Mouse (Mus musculus) stomach, embryonic 14.5 days (tissue): ENCODE data around the gene Zfp992. TPM values are rescaled to one million over a fixed set of nuclear protein-coding genes. Genes with fewer than 3 reads are reported as not detected.
"Not testable (repeated sequence)": the region's sequence is repeated elsewhere in the genome, so short reads cannot be mapped to it uniquely, and the experiment has no call there.

Source experiments
- ATAC-seq: fragments of 200-750 bp; cut with Nextera tagmentation; 2 replicates; pipeline ENCODE4 v1.8.0; 2017; ENCODE audit warnings: low read depth, moderate TSS enrichment; ENCODE audit not compliant: insufficient number of reproducible peaks, insufficient read depth, low FRiP score
- H3K27ac ChIP-seq: fragments of 300-500 bp; sonication (generic); 2 replicates; pipeline ENCODE4 v1.5.1; 2014; ENCODE audit warnings: mild to moderate bottlenecking, low read length, moderate library complexity, mixed read lengths
- H3K27me3 ChIP-seq: fragments of 300-500 bp; sonication (generic); 2 replicates; pipeline ENCODE4 v1.6.1; 2014; ENCODE audit warnings: low read length, control low read depth, mixed read lengths; ENCODE audit not compliant: control insufficient read depth, insufficient read depth
- H3K36me3 ChIP-seq: fragments of 300-500 bp; sonication (generic); 2 replicates; pipeline ENCODE4 v1.6.1; 2014; ENCODE audit warnings: mild to moderate bottlenecking, control low read depth, low read length, moderate library complexity, mixed read lengths; ENCODE audit not compliant: control insufficient read depth, insufficient read depth
- H3K4me1 ChIP-seq: fragments of 300-500 bp; sonication (generic); 2 replicates; pipeline ENCODE4 v1.6.1; 2014; ENCODE audit warnings: low read length, control low read depth, mixed read lengths; ENCODE audit not compliant: control insufficient read depth, insufficient read depth
- H3K4me2 ChIP-seq: fragments of 300-500 bp; sonication (generic); replicated peaks from 2 replicates; pipeline ENCODE4 v1.6.1; 2014; ENCODE audit warnings: low read depth, low read length, control low read depth
- H3K4me3 ChIP-seq: fragments of 300-500 bp; sonication (generic); 2 replicates; pipeline ENCODE4 v1.5.1; 2014; ENCODE audit warnings: low read depth, low read length, control low read depth
- H3K9ac ChIP-seq: fragments of 300-500 bp; sonication (generic); replicated peaks from 2 replicates; pipeline ENCODE4 v1.6.1; 2014; ENCODE audit warnings: low read depth, mild to moderate bottlenecking, control low read depth, low read length, moderate library complexity, mixed read lengths
- H3K9me3 ChIP-seq: fragments of 300-500 bp; sonication (generic); 2 replicates; pipeline ENCODE4 v1.6.1; 2016; ENCODE audit warnings: low read depth, low read length, control low read depth; ENCODE audit not compliant: control insufficient read depth
- WGBS: fragments of 180-500 bp; shearing (Covaris S2); extraction: QIAGEN DNeasy Blood & Tissue Kit; methylation state at CpG from one replicate; pipeline ENCODE4 v1.1.7; 2014; 5-methylcytosine and 5-hydroxymethylcytosine counted together
- polyA plus RNA-seq: library from polyadenylated mRNA; unstranded; fragments of >200 nt; fragmentation: Nextera tagmentation; extraction: Ambion mirVana; gene quantifications from 2 replicates; pipeline ENCODE4 v1.2.1, GENCODE M21; 2014

Gene Zfp992
- polyA plus RNA-seq, 1 experiment from 2014 or later = 5.1 TPM

GRCm38 (mm10) chr4:146460685-146461084 is 11.9 kb downstream of the Zfp992 start:
- WGBS = 80% methylated on average over 5 of the region's 5 CpGs
- not testable (repeated sequence) for H3K4me1 ChIP-seq, H3K9ac ChIP-seq, H3K36me3 ChIP-seq, H3K4me3 ChIP-seq, H3K27ac ChIP-seq, H3K27me3 ChIP-seq, H3K4me2 ChIP-seq
- ATAC-seq = 0 out of 2 replicates have a peak, but pooled peaks have one; percentile 29
- H3K9me3 ChIP-seq = peaks cover 38% of the 10 kb centered on the region

GRCm38 (mm10) chr4:146463649-146464351 is 15.0 kb downstream of the Zfp992 start:
- H3K27ac ChIP-seq, H3K36me3 ChIP-seq, H3K9ac ChIP-seq, H3K4me3 ChIP-seq, ATAC-seq, H3K4me1 ChIP-seq, H3K27me3 ChIP-seq, H3K4me2 ChIP-seq: not testable (repeated sequence)
- H3K9me3 ChIP-seq = peaks cover 15% of the 10 kb centered on the region
- WGBS = 89% methylated on average over 17 of the region's 19 CpGs

- not testable (repeated sequence) for H3K4me2 ChIP-seq, H3K36me3 ChIP-seq, H3K4me3 ChIP-seq, H3K27ac ChIP-seq, H3K9ac ChIP-seq, H3K4me1 ChIP-seq, H3K27me3 ChIP-seq, ATAC-seq
- H3K9me3 ChIP-seq = peaks cover 13% of the 10 kb centered on the region
- 92% methylated on average over 9 of the region's 12 CpGs for WGBS
Observed at GRCm38 (mm10) chr4:146469984-146470383, 21.2 kb downstream of the Zfp992 start.

GRCm38 (mm10) chr4:146474181-146474580 is 25.4 kb downstream of the Zfp992 start:
- H3K27me3 ChIP-seq, H3K4me1 ChIP-seq, H3K9ac ChIP-seq, H3K36me3 ChIP-seq, H3K27ac ChIP-seq, H3K4me2 ChIP-seq, H3K4me3 ChIP-seq: not testable (repeated sequence)
- ATAC-seq = 0 out of 2 replicates have a peak, but pooled peaks have one; percentile 11
- WGBS = no CpG with 5 or more reads among the region's 1 CpGs
- peaks cover 33% of the 10 kb centered on the region for H3K9me3 ChIP-seq

GRCm38 (mm10) chr4:146474716-146475676 is 26.2 kb downstream of the Zfp992 start:
- H3K9ac ChIP-seq, H3K27me3 ChIP-seq, H3K36me3 ChIP-seq, H3K27ac ChIP-seq, H3K4me3 ChIP-seq, H3K4me2 ChIP-seq, H3K4me1 ChIP-seq: not testable (repeated sequence)
- WGBS = 54% methylated on average over 55 of the region's 94 CpGs
- ATAC-seq = peak; percentile 73
- peaks cover 29% of the 10 kb centered on the region for H3K9me3 ChIP-seq

- H3K27ac ChIP-seq, H3K4me2 ChIP-seq, H3K9ac ChIP-seq, ATAC-seq, H3K4me3 ChIP-seq, H3K36me3 ChIP-seq, H3K27me3 ChIP-seq, H3K4me1 ChIP-seq: not testable (repeated sequence)
- WGBS = 96% methylated on average over 2 of the region's 2 CpGs
- peaks cover 35% of the 10 kb centered on the region for H3K9me3 ChIP-seq
Observed at GRCm38 (mm10) chr4:146476260-146476659, 27.4 kb downstream of the Zfp992 start.

- not testable (repeated sequence) for H3K4me1 ChIP-seq, H3K9ac ChIP-seq, ATAC-seq, H3K36me3 ChIP-seq, H3K4me3 ChIP-seq, H3K27ac ChIP-seq, H3K27me3 ChIP-seq, H3K4me2 ChIP-seq
- WGBS = 82% methylated on average over 3 of the region's 3 CpGs
- peaks cover 39% of the 10 kb centered on the region for H3K9me3 ChIP-seq
Observed at GRCm38 (mm10) chr4:146476959-146477358, 28.1 kb downstream of the Zfp992 start.

GRCm38 (mm10) chr4:146480376-146481096 is 31.7 kb downstream of the Zfp992 start:
- H3K36me3 ChIP-seq, H3K4me1 ChIP-seq, H3K9ac ChIP-seq, H3K4me3 ChIP-seq, H3K27me3 ChIP-seq, H3K4me2 ChIP-seq, H3K27ac ChIP-seq: not testable (repeated sequence)
- peak; percentile 28; the same call in 1 of the 2 replicates for ATAC-seq
- 71% methylated on average over 6 of the region's 6 CpGs for WGBS
- H3K9me3 ChIP-seq = peaks cover 63% of the 10 kb centered on the region
